35 mouse cellular contexts compared by ENCODE assay signal in the genomic region with DNA sequence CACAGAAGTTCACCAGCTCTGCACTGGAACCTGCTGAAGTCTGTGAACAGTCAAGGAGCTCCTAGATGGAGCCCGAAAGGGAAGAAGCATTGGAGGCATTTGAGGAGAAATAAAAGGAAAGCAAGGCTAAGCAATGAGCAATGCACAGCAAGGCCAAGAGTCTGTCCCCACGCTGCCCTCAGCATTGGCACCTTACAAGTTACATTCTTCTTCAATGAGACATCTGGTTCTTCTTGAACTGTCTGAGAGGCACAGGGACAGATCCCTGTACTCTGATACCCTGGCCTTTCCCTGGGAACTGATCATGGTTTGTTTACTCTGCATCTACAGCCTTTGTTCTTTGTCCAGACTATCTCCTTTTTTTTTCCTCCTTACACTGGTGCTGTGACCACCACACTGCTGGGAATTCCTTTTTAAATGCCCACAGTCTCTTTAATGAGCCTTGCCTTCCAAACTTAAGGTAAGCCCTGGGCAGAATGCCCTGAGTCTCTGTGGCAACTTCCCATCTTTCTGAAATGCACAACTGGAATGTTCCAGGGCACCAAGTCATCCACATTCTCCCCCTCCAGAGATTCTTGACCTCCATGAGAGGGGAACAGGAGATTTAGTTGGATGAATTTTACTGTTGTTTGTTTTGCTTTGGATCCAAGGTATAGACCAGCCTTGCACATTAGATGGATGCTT. TPM values are rescaled to one million over a fixed set of nuclear protein-coding genes. Genes with fewer than 3 reads are reported as not detected.
A peak's percentile ranks its signal among the peaks of the same experiment; 100 is the strongest.
DNase-seq lines count a peak whose midpoint lies in the region; ATAC-seq and TF ChIP-seq lines count a peak whose summit lies in the region.
"Had no signal": no experiment of that assay in that cellular context is flagged by ENCODE, and none has a peak within 500 bp of the region (broad histone marks: within the 10 kb centered on the region; RNA-seq: fewer than 3 reads in every experiment).

No protein-coding gene starts in this region.

- POLR2A ChIA-PET in Patski (lab: Charles Lee), result no interaction called here

- no peak for TF ChIP-seq CTCF in Patski (IDR thresholded peaks at IDR 0.05)

- no peaks in the 10 kb centered on the region for H3K27me3 ChIP-seq in Patski
- H3K27me3 ChIP-seq: embryonic facial prominence, embryonic 13.5 days; hindbrain, embryonic 12.5 days; hindbrain, embryonic 15.5 days had no signal

- DNase-seq in adrenal gland, adult 2 months, result peak; percentile 2
- DNase-seq in adrenal gland, postnatal 4 days (ENCODE audit: low spot score in 2 of 2), result no peak
- DNase-seq in heart, adult 11 months, result peak; percentile 40
- DNase-seq in heart, adult 9 months (ENCODE audit: low spot score in 2 of 2), result no peak
- DNase-seq in 3T3-L1 (ENCODE audit: low read depth, low spot score) (peak; percentile 61), Patski (ENCODE audit: low read depth, low spot score) (peak; percentile 93)
- no peak for DNase-seq in right cerebral cortex, adult 18-20 months
- DNase-seq: adrenal gland, postnatal 10 days; cerebellum, adult 11-12 months; cerebellum, adult 8-10 months; cerebellum, postnatal 10 days; cerebellum, postnatal 36 days; embryo, embryonic 11 days; forebrain, postnatal 0 days; heart, adult 2 months; kidney, adult 9 months had no signal

- peak; percentile 93 for ATAC-seq in Patski
- ATAC-seq: forebrain, embryonic 14.5 days; forebrain, postnatal 0 days; intestine, postnatal 0 days had no signal

- in situ Hi-C loops in Patski (cut with MboI; ENCODE audit: low pct_unique_long_range_greater_than_20kb), result no loop called here

- CTCF ChIA-PET in Patski (lab: Charles Lee), result no interaction called here

RNA-seq across cellular contexts. Expression of a gene that starts 13.6 kb away (rescaled TPM):
- not detected for total RNA-seq in adrenal gland, adult 2 months (2021)
- polyA plus RNA-seq in adrenal gland, adult 2 months (2012; rRNA removed), result not detected in 2 replicates
- total RNA-seq in adrenal gland, postnatal 4 days (2021), result not detected
- not detected for polyA plus RNA-seq in Patski (2021)
- total RNA-seq: adrenal gland, postnatal 10 days; ES-E14; forebrain, postnatal 0 days; gastrocnemius, adult 8-10 months; heart, adult 2 months; heart, postnatal 25 days; hematopoietic stem cell, adult 5-6 weeks had no signal
- polyA plus RNA-seq: brain, embryonic 14.5 days; cortical plate, adult 2 months; embryonic facial prominence, embryonic 10.5 days; embryonic facial prominence, embryonic 13.5 days; erythroblast, embryonic 14.5 days; forebrain, embryonic 11.5 days; forebrain, embryonic 14.5 days; forebrain, postnatal 0 days; frontal cortex, adult 2 months; heart, adult 2 months; heart, embryonic 11.5 days; heart, embryonic 14.5 days; heart, postnatal 0 days; hindbrain, embryonic 12.5 days; hindbrain, embryonic 15.5 days had no signal

RNA-seq across cellular contexts. Expression of a gene that starts 50.3 kb away (rescaled TPM):
- not detected for total RNA-seq in adrenal gland, adult 2 months (2021)
- polyA plus RNA-seq in adrenal gland, adult 2 months (2012; rRNA removed), result not detected in 2 replicates
- total RNA-seq in adrenal gland, postnatal 4 days (2021), result not detected
- not detected for polyA plus RNA-seq in Patski (2021)
- total RNA-seq: adrenal gland, postnatal 10 days; forebrain, postnatal 0 days; gastrocnemius, adult 8-10 months; heart, adult 2 months; heart, postnatal 25 days; hematopoietic stem cell, adult 5-6 weeks had no signal
- polyA plus RNA-seq: brain, embryonic 14.5 days; cortical plate, adult 2 months; embryonic facial prominence, embryonic 10.5 days; embryonic facial prominence, embryonic 13.5 days; erythroblast, embryonic 14.5 days; forebrain, embryonic 11.5 days; forebrain, embryonic 14.5 days; forebrain, postnatal 0 days; frontal cortex, adult 2 months; gonadal fat pad, adult 2 months; heart, adult 2 months; heart, embryonic 11.5 days; heart, embryonic 14.5 days; heart, postnatal 0 days; hindbrain, embryonic 12.5 days; hindbrain, embryonic 15.5 days had no signal

Comparison
In these comparisons a context has a peak if more than half of its experiments do, and no peak if none do; other contexts are left out.
1. DNase-seq: peak in adrenal gland, adult 2 months (single experiment), heart, adult 11 months (single experiment), 3T3-L1 (single experiment) and Patski (single experiment); none in adrenal gland, postnatal 4 days (0 of 2), heart, adult 9 months (0 of 2) and right cerebral cortex, adult 18-20 months (single experiment).